Mouse (Mus musculus) erythroblast, adult 5-6 weeks (primary cell): ENCODE results near the gene Gcdh. TPM values are rescaled to one million over a fixed set of nuclear protein-coding genes. Genes with fewer than 3 reads are reported as not detected.
"Not testable (repeated sequence)": the region's sequence is repeated elsewhere in the genome, so short reads cannot be mapped to it uniquely, and the experiment has no call there.

Source experiments
- ATAC-seq: replicated peaks from 2 replicates; pipeline ENCODE4 v1.8.0; 2016; ENCODE audit warnings: moderate number of reproducible peaks, mild to moderate bottlenecking, moderate TSS enrichment, inconsistent platforms; ENCODE audit not compliant: poor library complexity, low FRiP score, severe bottlenecking
- total RNA-seq, 2 experiments: library from RNA; stranded (forward) in 1 of 2; stranded (reverse) in 1 of 2; fragments of 150-400 nt in 1 of 2; fragments of 200-764, 138-1000 nt in 1 of 2; gene quantifications; 2 replicates each; pipeline versions ENCODE4 v1.2.3 to v1.2.4; 2015 to 2017; ENCODE audit warnings: low replicate concordance in 2 of 2

Gene Gcdh
- total RNA-seq, 2 experiments from 2014 or later = 14.6 to 17.6 TPM

DNA sequence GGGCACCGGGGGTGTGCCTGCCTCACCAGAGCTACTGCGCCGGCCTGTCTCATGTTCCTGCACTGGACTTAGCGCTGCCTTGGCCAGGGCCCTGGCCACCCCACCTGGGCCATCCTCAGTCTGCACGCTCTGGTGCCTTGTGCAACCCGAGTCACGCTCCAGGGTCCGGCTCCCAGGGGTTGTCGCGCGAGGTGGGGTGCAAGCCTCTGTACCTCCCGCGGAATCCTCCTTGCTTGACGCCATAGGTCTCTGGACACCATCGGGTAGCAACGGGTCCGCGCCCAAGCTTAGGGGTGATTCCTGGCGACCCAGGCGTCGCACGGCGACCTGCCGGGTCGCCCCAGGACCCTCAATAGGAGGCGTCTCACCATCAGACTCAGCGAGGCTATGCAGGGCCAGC lies 18.7 kb upstream of the Gcdh start:
- ATAC-seq = no peak

DNA sequence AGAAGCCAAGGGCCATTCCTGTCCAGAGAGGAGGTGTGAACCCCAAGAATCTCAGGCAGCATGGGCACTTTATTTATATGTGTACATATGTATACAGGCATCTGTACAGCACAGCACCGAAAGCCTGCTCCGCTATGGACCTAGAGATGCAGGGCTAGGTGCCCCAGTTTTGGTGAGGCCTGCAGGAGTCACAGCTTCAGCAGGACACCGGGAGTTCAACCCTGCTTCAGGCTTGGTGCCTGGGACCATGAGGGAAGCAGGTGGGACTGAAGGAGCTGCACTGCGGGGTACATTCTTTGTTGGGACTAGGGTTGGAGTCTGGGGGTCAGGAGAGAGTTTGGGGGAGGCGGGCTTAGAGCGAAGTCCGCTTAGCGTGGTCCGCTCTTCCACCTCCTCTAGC lies 18.1 kb upstream of the Gcdh start:
- ATAC-seq = no peak

DNA sequence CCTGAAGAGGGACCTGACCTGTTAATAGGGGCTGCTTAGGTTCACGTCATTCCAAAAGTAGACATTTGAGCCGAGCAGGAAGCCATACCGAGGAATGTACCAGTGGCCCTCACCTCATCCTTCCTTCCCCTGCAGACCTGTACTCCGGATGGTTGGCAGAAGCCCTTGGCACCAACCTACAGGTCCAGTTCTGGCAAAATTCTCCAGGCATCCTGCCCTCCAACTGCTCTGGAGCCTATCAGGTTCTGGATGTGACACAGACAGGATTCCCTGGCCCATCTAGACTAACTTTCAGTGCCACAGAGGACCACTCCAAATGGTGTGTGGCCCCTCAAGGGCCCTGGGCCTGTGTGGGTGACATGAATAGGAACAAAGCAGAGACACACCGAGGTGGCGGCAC lies 16.8 kb upstream of the Gcdh start:
- no peak for ATAC-seq

DNA sequence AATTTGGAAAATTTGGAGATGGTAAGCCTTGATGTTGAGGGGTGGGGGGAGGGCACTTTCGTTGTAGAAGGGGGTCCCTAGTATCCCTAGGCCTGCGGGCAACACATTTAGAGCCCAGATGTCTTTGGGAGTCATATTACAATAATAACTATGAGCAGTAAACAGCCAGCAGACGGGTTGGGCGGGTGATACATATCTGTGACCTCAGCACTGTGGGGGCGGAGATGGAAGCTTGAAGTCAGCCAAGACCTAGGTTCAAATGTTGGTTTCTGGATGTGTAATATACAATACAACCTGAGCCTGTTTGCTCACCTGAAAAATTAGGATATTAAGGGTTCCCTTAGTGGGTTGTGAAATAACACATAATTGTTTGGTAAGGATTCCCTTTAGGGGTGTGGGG lies 16.2 kb upstream of the Gcdh start:
- peak; percentile 34 for ATAC-seq

DNA sequence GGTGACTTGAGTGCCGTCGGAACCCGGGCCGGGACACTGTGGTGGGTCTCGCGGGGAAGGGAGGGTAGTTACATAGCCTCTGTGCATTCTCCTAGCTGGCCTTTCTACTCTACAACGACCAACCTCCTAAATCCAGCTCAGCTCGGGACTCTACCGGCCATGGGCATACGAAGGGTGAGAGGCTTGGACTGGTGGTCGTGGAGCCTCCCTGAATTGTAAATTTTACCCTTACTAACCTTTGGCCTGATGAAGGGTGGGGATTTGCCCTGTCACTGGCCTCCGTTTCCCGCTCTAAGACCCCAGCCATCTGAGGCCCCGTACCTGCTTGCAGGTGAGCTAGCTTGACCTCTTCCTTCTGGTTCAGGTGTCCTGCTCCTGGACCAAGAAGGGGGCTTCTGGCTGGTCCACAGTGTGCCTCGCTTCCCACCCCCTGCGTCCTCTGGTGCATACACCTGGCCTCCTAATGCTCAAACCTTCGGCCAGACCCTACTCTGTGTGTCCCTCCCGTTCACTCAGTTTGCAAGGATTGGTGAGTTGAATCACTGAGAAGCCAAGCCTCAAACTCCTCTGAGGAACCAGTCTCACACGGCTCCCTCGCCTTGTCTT lies 15.5 kb upstream of the Gcdh start:
- peak; percentile 10; the same call in 1 of the 2 replicates for ATAC-seq

DNA sequence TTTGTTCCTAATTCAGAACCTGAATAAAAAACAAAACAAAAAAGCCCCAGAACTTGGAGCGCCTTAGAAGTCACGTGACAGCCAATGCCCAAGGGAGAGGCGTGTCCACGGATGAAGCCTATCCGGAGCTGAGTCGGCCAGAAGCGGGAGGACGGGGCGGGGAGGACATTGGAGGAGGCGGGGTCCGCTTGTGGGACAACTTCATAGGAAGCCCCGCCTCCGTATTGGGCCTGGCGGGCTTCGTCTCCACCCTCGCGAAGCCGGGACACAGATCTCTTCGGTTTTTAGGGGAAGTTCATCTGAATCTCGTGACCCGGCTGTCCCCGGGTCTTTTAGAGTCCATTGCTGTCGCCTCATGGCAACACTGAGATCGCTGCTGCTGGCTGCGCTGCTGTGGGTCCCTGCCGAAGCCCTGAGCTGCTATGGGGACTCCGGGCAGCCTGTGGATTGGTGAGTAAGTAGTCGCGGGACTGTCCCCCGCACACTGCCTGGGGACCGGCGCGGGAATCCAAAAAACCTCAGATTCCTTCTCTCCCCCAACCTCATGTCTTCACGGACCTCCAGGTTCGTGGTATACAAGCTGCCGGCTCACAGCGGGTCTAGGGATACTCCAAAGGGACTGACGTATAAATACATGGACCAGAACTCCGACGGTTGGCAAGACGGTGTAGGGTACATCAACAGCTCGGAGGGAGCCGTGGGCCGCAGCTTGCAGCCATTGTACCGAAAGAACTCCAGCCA lies 14.9 kb upstream of the Gcdh start, which contains the start of gene Dnase2a:
Dnase2a (plus strand) TSS at position 140 of the 741 bp plus-strand sequence.
- ATAC-seq = peak; percentile 84

DNA sequence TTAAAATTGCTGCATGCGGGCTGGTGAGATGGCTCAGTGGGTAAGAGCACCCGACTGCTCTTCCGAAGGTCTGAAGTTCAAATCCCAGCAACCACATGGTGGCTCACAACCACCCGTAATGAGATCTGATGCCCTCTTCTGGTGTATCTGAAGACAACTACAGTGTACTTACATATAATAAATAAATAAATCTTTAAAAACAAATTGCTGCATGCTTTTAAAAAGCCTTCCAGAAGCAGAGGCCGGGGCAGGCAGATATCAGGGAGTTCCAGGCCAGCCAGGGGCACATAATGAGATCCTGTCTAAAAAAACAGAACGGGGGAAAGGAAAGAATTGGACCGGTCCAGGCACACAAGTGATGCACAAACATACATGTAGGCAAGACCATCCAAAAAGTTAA lies 14.3 kb upstream of the Gcdh start:
- not testable (repeated sequence) for ATAC-seq

DNA sequence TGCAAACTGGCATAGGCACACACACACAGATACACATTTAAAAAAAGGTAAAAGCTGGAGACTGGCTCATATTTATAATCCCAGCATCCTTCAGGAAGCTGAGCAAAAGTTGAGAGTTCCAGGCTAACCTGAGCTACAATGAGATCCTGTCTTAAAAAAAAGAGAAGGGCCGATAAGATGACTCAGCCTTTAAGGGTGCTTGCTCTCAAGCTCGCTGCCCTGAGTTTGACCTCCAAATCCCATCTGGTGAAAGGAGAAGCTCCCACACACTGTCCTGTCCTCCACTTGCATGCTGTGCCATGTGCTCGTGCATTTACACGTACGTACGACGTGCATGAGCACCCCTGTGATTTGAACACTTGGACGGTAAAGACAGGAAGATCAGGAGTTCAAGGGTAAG lies 13.8 kb upstream of the Gcdh start:
- ATAC-seq = no peak

DNA sequence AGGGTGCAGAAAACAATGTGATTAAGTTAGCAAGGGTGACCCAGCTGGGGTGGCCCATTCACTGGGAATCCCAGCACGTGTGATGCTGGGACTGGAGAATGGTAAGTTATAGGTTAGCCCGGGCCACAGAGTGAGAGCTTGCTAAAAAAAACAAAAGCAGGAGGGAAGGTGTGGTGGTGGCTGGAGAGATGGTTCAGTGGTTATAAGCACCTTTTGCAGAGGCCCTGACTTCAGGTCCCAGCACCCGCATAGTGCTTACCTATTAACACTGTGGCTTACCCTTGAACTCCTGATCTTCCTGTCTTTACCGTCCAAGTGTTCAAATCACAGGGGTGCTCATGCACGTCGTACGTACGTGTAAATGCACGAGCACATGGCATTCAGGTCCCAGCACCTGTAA lies 13.3 kb upstream of the Gcdh start:
- ATAC-seq = no peak

DNA sequence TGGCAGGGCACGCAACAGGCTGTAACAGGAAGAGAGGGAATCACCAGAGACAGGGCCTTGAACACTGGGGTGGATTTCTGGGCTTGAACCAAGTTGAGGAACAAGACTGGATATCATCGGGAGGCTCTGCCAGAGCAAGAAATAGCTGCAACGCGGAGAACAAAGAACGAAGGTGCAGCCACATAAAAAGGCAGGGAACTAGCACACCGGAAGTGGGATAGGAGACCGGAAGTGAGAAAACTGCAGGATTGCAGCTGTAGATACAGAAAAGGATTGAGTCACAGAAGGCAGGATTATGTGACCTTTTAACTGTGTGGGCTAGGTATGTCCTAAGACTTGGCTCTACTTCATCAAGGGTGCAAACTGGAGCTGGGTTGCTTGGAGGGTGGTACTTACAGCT lies 10.6 kb upstream of the Gcdh start:
- ATAC-seq = no peak

DNA sequence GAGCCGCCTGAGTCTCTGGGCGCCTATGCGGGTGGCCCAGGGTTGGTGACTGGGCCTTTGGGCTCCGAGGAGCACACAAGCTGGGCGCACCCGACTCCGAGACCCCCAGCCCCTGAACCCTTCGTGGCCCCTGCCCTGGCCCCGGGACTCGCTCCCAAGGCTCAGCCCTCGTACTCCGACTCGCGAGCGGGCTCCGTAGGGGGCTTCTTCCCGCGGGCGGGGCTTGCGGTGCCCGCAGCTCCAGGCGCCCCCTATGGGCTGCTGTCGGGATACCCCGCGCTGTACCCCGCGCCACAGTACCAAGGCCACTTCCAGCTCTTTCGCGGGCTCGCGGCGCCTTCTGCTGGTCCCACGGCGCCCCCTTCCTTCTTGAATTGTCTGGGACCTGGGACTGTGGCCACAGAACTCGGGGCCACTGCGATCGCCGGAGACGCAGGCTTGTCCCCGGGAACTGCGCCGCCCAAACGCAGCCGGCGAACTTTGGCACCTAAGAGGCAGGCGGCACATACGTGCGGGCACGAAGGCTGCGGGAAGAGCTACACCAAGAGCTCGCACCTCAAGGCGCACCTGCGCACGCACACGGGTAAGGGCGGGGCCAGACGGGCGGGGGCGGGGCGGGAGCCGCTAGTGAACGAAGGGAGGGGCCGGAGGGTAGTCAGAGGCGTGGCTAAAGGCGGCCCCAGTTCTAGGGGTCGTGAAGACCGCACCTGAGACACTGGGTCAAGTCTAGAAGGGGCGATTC lies 9.4 kb upstream of the Gcdh start:
- peak; percentile 60 for ATAC-seq

DNA sequence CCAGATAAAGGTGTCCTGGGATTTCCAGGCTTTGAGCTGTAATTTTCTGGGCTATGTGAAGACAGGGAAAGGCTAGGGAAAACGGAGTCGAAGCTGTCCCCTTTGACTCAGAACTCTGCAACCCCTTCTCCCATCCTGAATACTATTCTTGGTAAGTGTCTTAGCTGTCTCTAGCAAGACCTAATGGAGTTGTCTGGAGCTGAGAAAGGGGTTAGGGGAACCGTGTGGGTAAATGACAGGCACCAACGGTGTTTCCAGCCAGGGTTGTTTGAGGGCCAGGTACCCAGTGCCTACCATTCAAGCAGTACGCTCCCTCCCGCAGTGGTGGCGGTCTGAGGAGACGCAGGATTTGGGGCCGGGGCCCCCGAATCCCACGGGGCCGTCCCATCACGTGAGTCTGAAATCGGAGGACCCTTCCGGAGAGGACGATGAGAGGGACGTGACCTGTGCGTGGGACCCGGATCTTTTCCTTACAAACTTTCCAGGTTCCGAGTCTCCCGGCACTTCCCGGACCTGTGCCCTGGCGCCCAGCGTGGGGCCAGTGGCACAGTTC lies 8.7 kb upstream of the Gcdh start:
- ATAC-seq = no peak

DNA sequence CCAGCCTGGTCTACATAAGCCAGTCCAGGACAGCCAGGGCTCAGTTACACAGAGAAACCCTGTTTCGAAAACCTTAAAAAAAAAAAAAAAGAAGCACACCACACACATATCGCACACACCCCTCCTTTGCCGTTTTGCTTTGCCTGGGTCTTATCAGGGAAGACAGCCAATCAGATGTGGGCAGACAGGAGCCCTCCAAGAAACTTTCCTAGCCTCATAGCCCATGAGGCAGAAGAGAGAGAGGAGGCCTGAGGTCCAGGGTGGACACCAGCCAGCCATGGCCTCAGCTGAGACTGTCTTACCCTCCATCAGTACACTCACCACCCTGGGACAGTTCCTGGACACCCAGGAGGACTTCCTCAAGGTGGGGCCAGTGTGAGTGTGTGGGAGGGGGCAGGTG lies 8.0 kb upstream of the Gcdh start, which contains the start of gene Klf1:
Klf1 (plus strand) TSS at position 177 of the 400 bp plus-strand sequence.
- peak; percentile 67 for ATAC-seq

DNA sequence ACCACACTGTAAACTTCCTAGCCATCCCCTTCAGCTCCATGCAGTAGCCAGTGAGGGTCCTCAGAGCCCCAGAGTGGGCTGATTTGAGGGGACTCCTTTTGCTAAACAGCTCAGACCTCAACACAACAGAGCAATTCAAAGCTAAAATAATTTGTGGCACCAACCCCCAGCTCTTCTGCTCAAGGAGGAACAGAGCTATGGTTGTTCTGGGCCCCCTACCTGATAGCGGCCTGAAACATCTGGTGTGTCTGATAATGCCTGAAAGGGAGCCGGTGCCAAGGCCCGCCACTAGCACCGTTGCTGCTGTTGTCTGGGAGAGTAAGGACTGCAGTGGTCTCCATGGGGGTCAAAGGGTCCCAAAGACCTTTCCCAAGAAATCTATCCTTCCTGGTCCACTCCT lies 7.3 kb upstream of the Gcdh start:
- ATAC-seq = peak; percentile 75

DNA sequence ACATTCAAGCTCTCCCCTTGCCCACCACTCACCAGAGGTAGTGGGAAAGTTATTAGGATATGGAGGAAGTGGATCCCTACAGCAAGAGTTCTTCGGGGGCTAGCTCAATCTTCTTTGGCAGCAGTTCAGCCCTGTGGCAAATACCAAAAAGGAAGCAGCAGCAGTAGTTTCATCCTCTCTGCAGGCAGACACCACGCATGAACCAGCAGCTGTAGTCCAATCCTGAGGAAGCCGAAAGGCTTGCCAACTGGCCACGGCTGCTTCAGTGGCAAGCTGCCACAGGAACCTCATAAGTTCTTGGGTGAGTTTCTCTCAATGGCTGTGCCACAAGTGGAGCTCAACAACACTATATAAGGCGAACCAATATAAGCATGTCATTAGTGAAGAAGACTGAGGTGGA lies 2.2 kb upstream of the Gcdh start:
- ATAC-seq = no peak

DNA sequence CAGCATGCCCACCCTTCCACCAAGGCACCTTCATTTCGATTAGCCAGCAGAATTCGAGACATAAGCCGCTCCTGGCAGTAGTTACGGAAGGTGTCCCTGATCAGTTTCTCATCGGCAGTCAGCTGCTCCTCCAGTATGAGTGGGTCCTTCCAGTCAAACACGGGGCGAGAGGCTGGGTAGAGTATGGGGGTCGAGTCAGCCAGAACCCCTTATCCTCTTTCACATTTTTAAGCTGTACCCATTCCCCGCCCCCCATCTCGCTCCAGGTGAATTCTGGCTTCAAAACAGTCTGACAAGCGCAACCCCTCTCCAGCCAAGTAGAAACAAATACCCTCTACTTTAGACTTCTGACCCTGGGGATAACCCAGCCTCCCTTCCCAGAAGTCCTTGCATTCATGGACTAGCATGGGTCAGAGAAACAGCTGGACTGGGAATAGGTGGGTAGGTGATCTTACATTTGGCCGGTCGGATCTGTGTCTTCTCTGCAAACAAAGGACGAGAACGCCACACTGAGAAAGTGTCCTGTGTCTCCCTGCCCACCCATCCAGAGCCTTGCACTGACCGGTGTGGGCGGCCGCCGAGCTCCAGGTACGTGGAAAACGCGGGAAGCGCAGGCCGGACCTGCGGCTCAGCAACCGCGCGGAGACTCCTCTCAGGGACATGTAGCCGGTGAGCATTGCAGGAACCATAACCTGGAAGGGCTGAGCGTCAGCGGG lies 570 bp downstream of the Gcdh start:
- no peak for ATAC-seq

DNA sequence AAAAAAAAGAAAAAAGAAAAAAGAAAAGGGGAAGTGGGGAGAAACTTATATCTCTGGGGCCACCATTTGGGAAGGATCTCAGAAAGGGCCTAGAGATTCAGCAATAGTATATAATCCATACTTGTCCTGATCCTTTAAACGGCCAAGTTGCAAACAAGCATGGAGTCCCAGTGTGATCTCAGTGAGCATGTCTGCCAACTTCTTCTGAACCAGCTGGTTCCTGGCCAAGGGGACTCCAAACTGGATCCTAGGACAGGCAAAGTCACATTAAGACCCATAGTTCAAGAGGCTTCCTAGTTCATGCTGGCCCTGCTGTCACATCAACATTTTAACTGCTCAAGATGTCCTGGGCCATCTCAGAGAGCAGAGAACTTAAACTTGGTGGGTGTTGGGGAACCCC lies 4.6 kb downstream of the Gcdh start:
- no peak for ATAC-seq

DNA sequence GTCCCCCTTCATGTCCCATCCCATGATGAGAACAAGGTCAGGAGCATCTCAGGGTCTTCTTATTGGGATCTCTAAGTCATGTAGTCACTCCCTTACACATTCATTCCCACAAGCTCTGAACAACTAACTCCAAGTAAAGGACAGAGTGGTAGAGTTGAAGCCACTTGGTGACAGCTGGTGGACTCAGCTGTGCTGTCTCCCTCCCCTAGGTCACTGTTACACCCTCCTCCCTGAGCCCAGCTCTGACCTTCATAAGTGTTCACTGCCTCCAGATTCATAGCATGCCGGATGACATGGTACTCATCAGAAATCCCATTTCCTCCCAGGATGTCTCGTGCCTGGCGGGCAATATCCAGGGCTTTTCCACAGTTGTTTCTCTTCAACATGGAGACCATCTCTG lies 5.4 kb downstream of the Gcdh start:
- ATAC-seq = no peak

DNA sequence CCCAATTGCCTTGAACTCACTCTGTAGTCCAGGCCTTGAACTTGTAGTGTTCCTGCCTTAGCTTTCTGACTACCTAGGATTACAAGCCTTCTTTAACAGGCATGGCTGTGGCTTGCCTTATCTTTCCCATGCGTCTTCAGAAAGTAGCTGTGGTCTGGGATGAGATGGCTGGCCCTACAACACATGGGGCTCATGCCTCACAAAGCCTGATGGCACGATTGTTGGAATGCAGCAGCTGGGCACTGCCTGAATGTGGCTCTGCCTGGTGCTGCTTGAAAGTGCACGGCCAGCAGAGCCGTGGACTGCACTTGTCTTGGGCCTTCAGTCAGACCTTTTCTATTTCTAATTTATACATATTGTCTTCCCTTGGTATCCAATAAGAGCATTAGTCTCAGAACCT lies 9.0 kb downstream of the Gcdh start:
- no peak for ATAC-seq

DNA sequence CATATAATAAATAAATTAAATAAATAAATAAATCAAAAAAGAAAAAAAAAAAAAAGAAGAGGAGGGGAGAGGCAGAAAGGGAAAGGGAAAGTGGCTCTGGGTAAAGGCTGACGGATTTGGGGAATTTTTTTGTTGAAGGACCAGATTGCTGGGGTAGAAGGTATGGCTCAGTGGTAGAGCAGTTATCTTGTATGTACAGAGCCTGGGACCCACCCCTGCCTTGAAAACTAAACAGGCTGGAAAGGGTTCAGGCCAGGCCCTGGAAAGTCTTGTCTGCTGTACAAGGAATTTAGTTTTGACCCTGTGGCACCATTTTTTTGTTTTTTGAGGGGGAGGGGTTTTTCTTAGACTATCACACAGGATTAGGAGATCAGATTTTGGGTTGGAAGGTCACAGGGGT lies 14.8 kb downstream of the Gcdh start:
- ATAC-seq = peak; percentile 68; the same call in 1 of the 2 replicates
